Mouse (Mus musculus) kidney, embryonic 14.5 days (tissue): Measurements from ENCODE around the gene Olfr270. TPM values are rescaled to one million over a fixed set of nuclear protein-coding genes. Genes with fewer than 3 reads are reported as not detected.
A peak's percentile ranks its signal among the peaks of the same experiment; 100 is the strongest.

Experiments used
- ATAC-seq: fragments of 200-750 bp; cut with Nextera tagmentation; 2 replicates; pipeline ENCODE4 v1.8.0; 2017; ENCODE audit warnings: moderate number of reproducible peaks, mild to moderate bottlenecking, moderate TSS enrichment, moderate library complexity; ENCODE audit not compliant: low FRiP score, low TSS enrichment
- H3K27ac ChIP-seq: fragments of 300-500 bp; sonication (generic); 2 replicates; pipeline ENCODE4 v1.5.1; 2014; ENCODE audit warnings: low read depth, mild to moderate bottlenecking, low read length, moderate library complexity, mixed read lengths
- H3K27me3 ChIP-seq: fragments of 300-500 bp; sonication (generic); 2 replicates; pipeline ENCODE4 v1.6.1; 2014; ENCODE audit warnings: mild to moderate bottlenecking, low read length; ENCODE audit not compliant: control insufficient read depth, insufficient read depth
- H3K36me3 ChIP-seq: fragments of 300-500 bp; sonication (generic); 2 replicates; pipeline ENCODE4 v1.6.1; 2014; ENCODE audit warnings: low read length, mixed read lengths; ENCODE audit not compliant: control insufficient read depth, insufficient read depth
- H3K4me1 ChIP-seq: fragments of 300-500 bp; sonication (generic); 2 replicates; pipeline ENCODE4 v1.6.1; 2014; ENCODE audit warnings: low read length, mixed read lengths; ENCODE audit not compliant: control insufficient read depth, insufficient read depth
- H3K4me2 ChIP-seq: fragments of 300-500 bp; sonication (generic); replicated peaks from 2 replicates; pipeline ENCODE4 v1.6.1; 2014; ENCODE audit warnings: low read depth, mild to moderate bottlenecking, low read length
- H3K4me3 ChIP-seq: fragments of 300-500 bp; sonication (generic); 2 replicates; pipeline ENCODE4 v1.5.1; 2014; ENCODE audit warnings: mild to moderate bottlenecking, low read length
- H3K9ac ChIP-seq: fragments of 300-500 bp; sonication (generic); 2 replicates; pipeline ENCODE4 v1.6.1; 2014; ENCODE audit warnings: low read depth, mild to moderate bottlenecking, low read length, moderate library complexity
- H3K9me3 ChIP-seq: fragments of 300-500 bp; sonication (generic); 2 replicates; pipeline ENCODE4 v1.6.1; 2016; ENCODE audit warnings: low read length; ENCODE audit not compliant: control insufficient read depth
- WGBS: fragments of 180-500 bp; shearing (Covaris S2); extraction: QIAGEN DNeasy Blood & Tissue Kit; methylation state at CpG from one replicate; pipeline ENCODE4 v1.1.7; 2014; 5-methylcytosine and 5-hydroxymethylcytosine counted together
- polyA plus RNA-seq: library from polyadenylated mRNA; unstranded; fragments of >200 nt; fragmentation: Nextera tagmentation; extraction: Ambion mirVana; gene quantifications from 2 replicates; pipeline ENCODE4 v1.2.1, GENCODE M21; 2014

Gene Olfr270
- polyA plus RNA-seq, result not detected in 2 replicates

DNA sequence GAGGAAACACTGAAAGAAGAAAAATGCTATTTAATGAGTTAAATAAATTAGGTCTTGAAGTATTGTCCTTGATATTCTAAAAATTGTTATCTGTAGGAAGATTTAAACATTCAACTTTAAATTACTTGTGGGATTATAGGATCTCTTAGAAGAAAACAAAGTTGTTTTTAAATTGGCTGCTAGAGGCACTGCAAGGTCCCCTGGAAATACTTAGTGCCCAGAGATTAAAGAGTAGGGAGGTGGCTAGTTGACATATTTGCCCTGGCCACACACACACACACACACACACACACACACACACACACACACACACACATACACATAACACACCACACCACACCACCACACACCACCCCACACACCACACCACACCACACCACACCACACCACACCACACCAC is at the start of gene Olfr270:
Olfr270 (plus strand) TSS at position 301 of the 400 bp plus-strand sequence.
- ATAC-seq, result no peak
- H3K36me3 ChIP-seq, result no peaks in the 10 kb centered on the region
- H3K27me3 ChIP-seq, result no peaks in the 10 kb centered on the region
- H3K4me3 ChIP-seq, result no peak within 1 kb of the TSS
- no peaks in the 10 kb centered on the region for H3K9me3 ChIP-seq
- no peak within 1 kb of the TSS for H3K27ac ChIP-seq
- H3K9ac ChIP-seq, result no peak within 1 kb of the TSS
- no peaks in the 10 kb centered on the region for H3K4me1 ChIP-seq
- no peak within 1 kb of the TSS for H3K4me2 ChIP-seq

DNA sequence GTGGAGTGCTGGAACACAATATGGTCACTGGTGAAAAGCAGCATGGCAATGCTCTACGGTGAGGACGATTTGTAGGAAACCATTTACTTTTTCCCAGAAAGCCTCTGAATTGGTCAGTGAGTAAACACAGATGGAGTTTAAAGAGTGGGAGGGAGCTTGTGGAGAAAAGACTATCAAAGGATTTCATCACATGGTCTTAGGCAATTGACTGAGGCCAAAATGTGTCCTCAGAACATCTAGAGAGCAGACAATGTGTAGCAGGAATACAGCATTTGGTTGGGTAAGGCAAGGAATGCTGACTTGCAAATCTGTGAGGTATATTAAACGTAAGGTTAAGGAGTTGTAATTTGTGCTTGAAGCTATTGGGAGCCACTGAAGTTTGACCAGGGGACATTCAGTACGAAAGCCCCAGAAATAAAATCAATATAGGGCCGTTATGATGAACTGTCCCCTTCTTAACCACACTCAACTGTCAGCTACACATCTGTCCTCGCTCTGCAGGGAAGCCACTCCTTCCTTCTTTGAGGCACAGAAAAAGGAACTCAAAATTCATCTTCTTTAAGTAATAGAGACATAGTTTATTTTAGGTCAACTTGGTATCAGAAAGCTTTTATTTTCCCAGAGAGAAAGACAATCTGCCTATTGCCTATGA is 47.6 kb upstream of the Olfr270 start:
- H3K4me3 ChIP-seq, result no peak overlapping the region
- H3K4me1 ChIP-seq, result no peaks in the 10 kb centered on the region
- no peak overlapping the region for H3K4me2 ChIP-seq
- 86% methylated on average over 6 of the region's 6 CpGs for WGBS
- no peaks in the 10 kb centered on the region for H3K36me3 ChIP-seq
- no peak overlapping the region for H3K9ac ChIP-seq
- no peaks in the 10 kb centered on the region for H3K9me3 ChIP-seq
- no peak for ATAC-seq
- H3K27ac ChIP-seq, result no peak overlapping the region
- H3K27me3 ChIP-seq, result no peaks in the 10 kb centered on the region

DNA sequence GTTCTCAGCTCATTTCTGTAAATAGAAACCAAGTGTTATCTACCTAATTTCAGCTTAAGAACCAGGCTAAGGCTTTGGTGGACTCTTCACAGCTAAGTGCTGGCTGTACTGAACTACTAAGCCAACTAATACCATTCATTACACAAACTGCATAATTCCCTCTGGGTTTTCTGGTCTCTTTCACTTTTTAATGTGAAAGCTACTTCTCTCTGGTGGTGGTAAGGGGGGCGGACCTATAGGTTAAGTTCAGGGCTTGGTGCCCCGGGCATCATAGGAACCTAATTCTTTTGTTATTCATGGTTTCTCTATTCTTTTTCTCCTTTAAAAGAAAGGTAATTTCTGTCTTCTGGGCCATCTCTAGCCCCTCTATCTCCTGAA is 47.0 kb upstream of the Olfr270 start:
- whole genome bisulfite sequencing, result 90% methylated on average over 2 of the region's 2 CpGs
- H3K9me3 ChIP-seq, result no peaks in the 10 kb centered on the region
- H3K4me1 ChIP-seq, result no peaks in the 10 kb centered on the region
- no peak overlapping the region for H3K27ac ChIP-seq
- H3K9ac ChIP-seq, result no peak overlapping the region
- no peak for ATAC-seq
- H3K4me3 ChIP-seq, result no peak overlapping the region
- H3K4me2 ChIP-seq, result no peak overlapping the region
- no peaks in the 10 kb centered on the region for H3K36me3 ChIP-seq
- H3K27me3 ChIP-seq, result no peaks in the 10 kb centered on the region

DNA sequence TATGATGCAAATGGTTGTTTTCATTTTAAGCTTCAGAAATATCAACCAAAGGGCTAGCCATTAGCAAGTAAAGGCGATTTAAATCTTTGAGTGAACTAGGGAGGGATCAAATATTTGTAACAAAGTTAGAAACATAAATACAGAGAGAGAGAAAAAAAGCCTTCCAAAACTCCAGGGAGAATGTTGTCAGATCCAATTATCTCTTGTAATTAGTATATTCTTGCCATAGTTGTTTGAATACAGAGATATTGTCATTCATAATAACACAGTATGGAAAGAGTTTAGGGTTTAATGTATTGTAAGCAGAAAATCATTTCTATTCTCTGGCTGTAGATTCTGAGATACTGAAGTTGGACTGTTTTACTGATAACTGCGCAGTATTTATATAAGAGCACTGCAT is 45.3 kb upstream of the Olfr270 start, which contains the start of gene Olfr272:
Olfr272 (minus strand) TSS at position 101 of the 400 bp plus-strand sequence.
- Histone ChIP-seq H3K4me3 (no peak within 1 kb of the TSS), H3K27ac (no peak within 1 kb of the TSS), H3K9me3 (no peaks in the 10 kb centered on the region), H3K36me3 (no peaks in the 10 kb centered on the region), H3K4me2 (no peak within 1 kb of the TSS), H3K9ac (no peak within 1 kb of the TSS), H3K27me3 (no peaks in the 10 kb centered on the region), H3K4me1 (no peaks in the 10 kb centered on the region)
- no peak for ATAC-seq
- WGBS, result 89% methylated on average over 2 of the region's 2 CpGs

DNA sequence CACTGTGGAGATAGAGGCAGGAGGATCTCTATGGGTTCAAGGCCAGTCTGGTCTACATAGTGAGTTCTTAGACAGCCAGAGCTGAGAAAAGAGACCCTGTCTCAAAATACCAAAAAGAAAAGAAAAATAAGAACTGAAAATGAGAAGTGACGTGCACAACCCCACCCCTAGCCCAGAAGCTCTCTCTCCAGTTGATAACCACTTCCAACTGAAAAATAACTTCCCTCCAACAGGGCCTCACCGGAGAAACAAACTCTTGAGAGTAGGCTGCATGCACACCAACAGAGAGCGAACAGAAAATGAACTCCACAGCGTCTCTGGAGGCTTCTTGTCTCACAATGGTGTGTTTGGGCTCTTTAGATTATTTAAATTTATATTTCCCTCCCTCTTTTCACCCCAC is 33.9 kb upstream of the Olfr270 start:
- ATAC-seq, result no peak
- no peak overlapping the region for H3K4me2 ChIP-seq
- H3K27ac ChIP-seq, result no peak overlapping the region
- no peaks in the 10 kb centered on the region for H3K4me1 ChIP-seq
- no peaks in the 10 kb centered on the region for H3K36me3 ChIP-seq
- H3K27me3 ChIP-seq, result no peaks in the 10 kb centered on the region
- H3K9ac ChIP-seq, result no peak overlapping the region
- H3K9me3 ChIP-seq, result no peaks in the 10 kb centered on the region
- 86% methylated on average over 4 of the region's 4 CpGs for WGBS
- no peak overlapping the region for H3K4me3 ChIP-seq

DNA sequence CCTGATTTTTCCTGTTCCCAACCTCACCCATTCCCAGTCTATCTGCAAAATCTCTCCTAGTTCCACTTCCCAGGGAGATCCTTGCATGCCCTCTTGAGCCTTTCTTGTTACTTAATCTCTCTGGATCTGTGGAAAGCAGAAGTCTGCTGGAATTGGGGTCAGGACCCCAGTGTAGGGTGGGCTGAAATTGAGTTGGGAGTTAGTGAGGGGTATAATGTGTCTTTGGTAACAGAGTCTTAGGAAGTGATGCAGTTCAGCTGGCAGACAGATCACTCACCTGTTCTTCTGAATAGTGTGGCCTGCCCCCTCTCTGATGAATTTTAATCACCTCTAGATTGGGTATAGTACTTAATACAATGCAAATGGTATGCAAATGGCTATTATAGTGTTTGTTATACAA is 17.7 kb upstream of the Olfr270 start:
- Histone ChIP-seq H3K36me3 (no peaks in the 10 kb centered on the region), H3K27me3 (no peaks in the 10 kb centered on the region), H3K4me1 (0 out of 2 replicates have a peak, but pooled peaks cover 5% of the 10 kb centered on the region), H3K9ac (no peak overlapping the region), H3K4me2 (no peak overlapping the region), H3K27ac (no peak overlapping the region), H3K4me3 (no peak overlapping the region), H3K9me3 (no peaks in the 10 kb centered on the region)
- ATAC-seq, result peak; percentile 95

DNA sequence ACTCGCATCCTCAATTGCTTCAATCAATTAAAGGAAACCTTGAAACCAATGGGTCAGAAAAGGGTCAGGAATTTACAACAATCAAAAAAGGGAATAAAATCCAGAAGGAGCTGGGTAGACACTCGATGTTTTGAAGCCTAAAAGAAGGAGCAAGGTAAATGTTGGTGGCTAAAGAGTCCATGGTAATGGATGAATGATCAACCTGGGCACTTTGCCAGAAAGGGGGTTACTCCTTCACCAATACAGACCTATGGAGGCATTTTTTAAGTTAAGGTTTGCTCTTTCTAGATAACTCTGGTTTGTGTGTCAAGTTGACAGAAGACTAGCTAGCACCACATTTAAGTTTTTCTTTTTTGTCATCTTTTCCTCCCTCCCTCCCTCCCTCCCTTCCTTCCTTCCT is 15.3 kb upstream of the Olfr270 start:
- Histone ChIP-seq H3K4me3 (no peak overlapping the region), H3K36me3 (no peaks in the 10 kb centered on the region), H3K27me3 (no peaks in the 10 kb centered on the region), H3K4me1 (0 out of 2 replicates have a peak, but pooled peaks cover 5% of the 10 kb centered on the region), H3K9me3 (no peaks in the 10 kb centered on the region), H3K4me2 (no peak overlapping the region), H3K9ac (no peak overlapping the region), H3K27ac (no peak overlapping the region)
- WGBS, result 65% methylated on average over 2 of the region's 2 CpGs
- ATAC-seq, result peak; percentile 49; the same call in 1 of the 2 replicates

DNA sequence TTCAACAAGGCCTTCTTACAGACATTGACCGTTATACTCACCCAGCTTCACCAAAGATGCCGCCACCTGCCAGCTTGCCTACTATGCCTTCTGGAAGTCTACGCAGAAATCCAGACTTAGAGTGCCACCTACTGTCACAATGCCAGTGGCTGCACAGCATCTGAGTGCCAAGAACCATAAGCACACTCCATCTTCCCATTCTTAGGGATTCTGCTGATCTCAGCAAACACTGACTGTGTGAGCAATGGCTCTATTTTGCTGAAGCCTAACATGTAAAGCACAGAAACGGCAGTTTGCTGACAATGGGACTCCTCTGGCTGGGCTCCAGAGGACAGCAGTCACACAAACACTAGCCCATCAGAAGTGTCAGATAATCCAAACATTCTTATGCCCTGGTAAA is 5.7 kb upstream of the Olfr270 start:
- Histone ChIP-seq H3K36me3 (no peaks in the 10 kb centered on the region), H3K27ac (no peak overlapping the region), H3K4me2 (no peak overlapping the region), H3K9ac (no peak overlapping the region), H3K9me3 (no peaks in the 10 kb centered on the region), H3K4me1 (no peaks in the 10 kb centered on the region), H3K4me3 (no peak overlapping the region), H3K27me3 (no peaks in the 10 kb centered on the region)
- no peak; the same call in 1 of the 2 replicates for ATAC-seq
- 44% methylated on average over 4 of the region's 4 CpGs for WGBS

DNA sequence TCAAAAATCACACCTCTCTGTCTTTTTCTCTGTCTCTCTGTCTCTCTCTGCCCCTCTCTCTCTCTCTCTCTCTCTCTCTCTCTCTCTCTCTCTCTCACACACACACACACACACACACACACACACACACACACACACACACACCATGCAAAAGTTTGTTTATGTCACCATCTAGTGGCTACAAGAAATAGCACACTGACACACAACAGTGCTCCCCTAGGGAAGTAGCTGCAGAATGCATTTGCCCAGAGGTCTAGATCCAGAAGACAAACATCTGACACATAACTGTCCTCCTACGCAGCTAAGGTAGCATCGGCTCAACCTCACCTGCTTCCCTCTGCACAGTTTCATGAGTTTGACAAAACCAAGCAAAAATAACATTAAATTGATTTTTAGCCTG is 20.9 kb downstream of the Olfr270 start:
- H3K9ac ChIP-seq, result no peak overlapping the region
- peak; percentile 71; the same call in 1 of the 2 replicates for ATAC-seq
- no peaks in the 10 kb centered on the region for H3K4me1 ChIP-seq
- H3K27ac ChIP-seq, result no peak overlapping the region
- no peak overlapping the region for H3K4me3 ChIP-seq
- H3K4me2 ChIP-seq, result no peak overlapping the region
- no peaks in the 10 kb centered on the region for H3K9me3 ChIP-seq
- 65% methylated on average over 2 of the region's 2 CpGs for WGBS
- H3K27me3 ChIP-seq, result no peaks in the 10 kb centered on the region
- H3K36me3 ChIP-seq, result no peaks in the 10 kb centered on the region
